Mouse (Mus musculus): ENCODE measurements at regions not wholly inside any gene's neighbourhood (a gene's known extent, or its start where the extent isn't known, plus 50 kb on each side); places are given as distances from the start of the nearest gene placed in this dataset.

DNA sequence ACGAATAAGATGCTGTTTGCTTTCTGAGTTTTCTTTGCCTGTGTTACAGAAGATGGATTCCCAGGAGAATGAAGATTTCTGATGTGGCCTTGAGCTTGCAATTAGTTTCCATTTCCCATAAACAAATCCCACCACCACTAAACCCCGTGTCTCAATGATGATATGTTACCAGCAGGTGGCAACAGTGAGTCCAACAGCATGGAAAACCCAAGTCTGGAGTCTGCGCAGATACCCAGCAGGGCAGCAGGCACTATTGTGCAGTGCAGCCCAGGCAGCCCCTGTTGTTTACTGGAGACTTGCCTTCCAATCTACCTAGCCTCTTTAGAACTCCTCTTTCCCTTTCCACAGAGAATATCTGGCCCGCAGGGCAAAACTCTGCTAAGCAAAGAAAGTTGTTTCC lies 62.7 kb downstream of the Bmp2 start:
- DNase-seq (ENCODE audit: low spot score in 2 of 2) = no peak

DNA sequence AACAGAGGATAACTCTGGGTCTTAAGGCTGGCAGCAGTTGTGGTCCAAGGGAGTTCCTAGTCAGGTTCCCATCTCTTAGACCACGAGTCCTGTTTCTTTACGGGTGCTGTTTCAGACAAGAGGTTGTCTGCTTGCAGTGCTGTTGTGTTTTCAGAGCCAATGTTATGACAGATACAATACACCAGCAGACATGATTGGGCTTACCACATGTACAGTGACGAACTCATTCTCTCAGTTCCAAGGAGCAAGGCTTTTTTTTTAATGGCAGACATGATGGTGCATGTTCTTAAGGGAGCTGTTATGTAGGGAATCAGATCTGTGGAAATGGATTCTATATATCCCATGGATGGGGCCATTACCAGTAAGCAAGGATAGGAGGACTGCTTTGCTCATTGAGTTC lies 63.3 kb downstream of the Bmp2 start:
- no peak for DNase-seq (ENCODE audit: low spot score in 2 of 2)

DNA sequence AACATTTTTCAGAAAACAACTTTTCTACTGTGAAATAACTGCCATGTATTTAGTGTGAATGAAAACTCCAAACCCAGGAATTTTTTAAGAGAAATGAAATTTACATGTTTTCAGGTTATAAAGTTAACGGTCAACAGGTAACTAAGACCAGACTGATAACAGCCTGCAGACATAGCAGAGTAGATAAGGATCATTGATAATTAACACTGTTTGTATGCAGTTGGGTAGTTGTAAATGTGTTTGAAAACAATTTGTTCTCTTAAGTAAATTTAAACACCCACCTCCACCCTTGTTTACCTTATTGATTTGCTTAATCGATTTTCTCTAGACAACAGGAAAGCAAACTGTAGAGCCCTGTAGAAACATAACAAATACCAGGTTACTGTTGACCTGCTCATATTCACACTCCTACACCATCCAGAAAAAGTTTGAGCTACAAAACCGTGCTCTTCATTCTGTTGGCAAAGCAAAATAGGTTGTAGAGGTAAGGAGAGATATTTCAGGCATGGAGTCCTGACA lies 65.4 kb downstream of the Bmp2 start:
- no peak for DNase-seq (ENCODE audit: low spot score in 2 of 2)

DNA sequence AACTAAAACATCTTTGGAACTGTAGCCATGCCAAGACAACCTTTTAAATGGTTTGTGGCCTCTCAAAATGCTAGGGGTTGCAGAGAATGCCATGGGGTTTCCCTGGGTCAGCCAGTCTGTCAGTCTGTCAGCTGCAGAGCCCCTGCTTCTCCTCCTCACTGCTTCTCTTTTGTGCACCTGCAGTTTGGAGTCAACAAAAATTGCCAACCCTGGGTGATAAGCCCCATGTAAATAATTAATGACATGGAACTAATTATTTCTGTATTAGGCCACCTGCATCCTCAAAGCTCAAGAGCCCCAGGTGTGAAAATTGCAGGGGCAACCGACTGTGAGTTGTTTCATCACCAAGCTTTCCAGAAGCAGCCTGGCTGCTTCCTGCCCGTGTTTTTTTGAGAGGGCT lies 70.6 kb downstream of the Bmp2 start:
- DNase-seq (ENCODE audit: low spot score in 2 of 2) = no peak

DNA sequence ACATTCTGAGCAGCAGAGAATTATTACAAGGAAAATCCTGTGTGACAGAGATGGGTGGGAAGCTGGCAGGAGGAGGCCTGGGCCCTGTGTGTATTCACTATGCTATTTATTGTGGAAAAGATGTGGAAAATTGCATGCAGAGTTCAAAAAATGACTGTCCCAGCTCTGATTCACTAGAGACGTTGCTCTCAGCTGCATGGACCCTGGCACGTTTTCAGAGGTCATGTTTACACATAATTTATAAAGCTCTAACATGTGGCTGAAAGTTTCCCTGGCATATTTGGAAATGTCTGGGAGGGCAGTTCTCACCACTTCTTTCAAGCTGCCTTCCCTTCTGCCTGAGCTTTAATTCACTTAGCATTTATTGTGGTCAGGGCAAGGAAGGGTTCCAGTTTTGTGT lies 73.6 kb downstream of the Bmp2 start:
- DNase-seq (ENCODE audit: low spot score in 2 of 2) = no peak

DNA sequence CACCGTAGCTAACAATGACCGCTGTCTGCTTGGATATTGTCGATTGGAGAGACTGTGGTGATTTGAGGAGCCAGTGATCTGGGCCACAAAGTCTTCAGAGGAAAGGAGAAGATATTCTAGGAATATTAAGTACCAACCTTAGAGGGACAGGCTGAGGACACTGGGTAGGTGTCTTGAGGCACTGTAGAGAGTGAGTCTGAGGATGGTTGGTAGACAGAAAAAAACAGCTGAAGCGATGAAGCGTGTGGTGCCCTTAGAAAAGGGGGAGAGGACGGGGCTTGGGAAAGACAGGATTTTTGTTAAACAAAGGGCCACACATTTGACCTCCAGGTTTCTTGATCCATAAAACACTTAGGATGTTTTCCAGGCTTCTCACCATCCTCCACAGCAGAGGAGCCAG lies 76.9 kb downstream of the Bmp2 start:
- DNase-seq (ENCODE audit: low spot score in 2 of 2) = no peak

DNA sequence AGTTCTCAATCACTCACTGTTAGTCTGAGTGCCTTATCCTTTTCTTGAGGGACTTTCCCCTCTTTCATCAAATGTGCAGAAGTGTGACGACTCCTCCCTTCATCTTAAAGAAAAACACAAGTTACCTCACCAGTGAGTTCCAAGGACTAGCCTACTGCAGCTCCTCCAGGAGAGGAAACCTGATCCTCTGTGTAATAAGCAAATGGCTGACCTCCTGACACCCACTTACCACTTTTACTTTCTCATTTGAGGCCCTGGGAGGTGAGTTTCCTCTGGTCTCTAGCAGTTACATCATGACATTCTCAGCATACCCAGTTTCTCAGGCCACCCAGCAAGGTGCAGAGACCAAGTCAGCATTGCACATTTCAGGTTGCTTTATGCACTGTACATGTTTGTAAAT lies 83.5 kb downstream of the Bmp2 start:
- no peak for DNase-seq (ENCODE audit: low spot score in 2 of 2)

DNA sequence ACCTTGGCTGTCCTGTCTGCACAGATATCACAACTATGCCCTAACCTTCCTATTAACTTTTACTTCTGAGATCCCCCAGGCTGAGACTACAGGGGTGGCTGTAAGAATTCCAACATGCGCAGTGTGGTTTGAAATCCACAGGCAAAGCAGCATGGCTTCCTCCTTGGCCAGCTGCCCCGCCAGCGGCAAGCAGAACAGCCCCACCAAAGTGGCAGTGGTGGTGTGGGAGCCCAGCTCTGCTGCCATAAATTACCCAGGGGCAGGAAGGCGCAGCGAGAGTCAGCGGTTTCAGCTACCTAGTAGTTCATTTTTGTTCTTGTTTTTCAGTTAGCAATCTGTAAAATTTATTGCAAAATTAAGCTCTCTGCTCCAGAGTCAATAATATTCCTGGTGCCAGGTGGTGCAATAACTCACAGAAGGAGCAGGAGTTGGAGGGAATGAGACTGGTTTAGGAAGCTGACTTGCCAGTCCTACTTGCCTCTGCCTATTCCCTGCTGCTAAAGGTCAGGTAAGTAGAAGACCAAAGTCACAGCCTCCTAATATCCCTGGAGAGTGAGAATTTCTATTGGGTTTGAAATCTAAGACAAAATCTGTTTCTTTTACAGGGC lies 98.0 kb downstream of the Bmp2 start:
- DNase-seq (ENCODE audit: low spot score in 2 of 2) = no peak

DNA sequence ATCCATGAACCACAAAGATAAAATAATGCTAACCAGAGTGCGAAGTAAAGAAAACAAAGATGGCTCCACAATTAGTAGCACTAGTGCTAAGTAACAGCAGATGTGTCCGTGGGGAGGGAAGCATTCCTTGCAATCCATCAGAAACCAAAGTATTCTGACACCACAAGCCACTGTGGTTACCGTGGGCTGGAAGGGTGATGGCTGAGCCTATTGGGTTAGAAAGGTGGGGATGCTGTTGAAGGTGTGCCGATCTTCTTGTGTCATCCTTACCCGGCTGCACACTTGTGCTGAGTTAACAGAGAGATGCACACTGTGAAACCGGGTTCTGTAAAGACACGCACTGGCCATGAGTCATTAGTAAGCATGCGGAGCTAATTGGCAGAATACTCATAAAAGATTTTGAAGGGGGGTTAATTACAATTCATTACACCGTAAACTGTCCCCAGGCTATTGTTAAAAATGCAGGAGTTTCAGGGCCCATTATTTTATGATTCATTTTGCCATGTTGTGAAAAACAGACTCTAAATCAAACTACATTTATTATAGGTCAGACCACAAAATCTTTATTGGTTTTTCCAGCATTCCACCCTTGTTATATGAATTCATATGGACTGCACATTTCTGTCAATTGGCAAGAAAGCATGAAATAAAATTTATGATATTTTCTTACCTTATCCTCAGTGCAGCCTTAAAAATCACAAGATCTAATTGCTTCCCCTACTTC lies 114.5 kb downstream of the Bmp2 start:
- DNase-seq (ENCODE audit: low spot score in 2 of 2) = no peak

DNA sequence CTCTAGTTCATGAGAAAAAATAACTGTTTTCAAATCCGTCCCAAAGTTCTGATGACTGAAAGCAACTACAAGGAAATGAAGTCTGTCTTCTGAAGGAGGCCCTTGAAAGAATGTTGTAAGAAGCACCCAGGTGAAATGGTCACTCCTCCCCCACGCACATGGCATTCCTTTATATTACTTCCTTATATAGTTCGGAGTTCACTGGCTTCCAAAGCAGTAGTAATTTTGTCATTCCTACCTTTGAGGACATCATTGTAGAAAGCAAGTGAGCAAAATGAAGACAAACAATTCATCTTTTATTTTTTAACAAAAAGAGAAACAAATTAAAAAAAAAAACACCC lies 115.1 kb downstream of the Bmp2 start:
- DNase-seq (ENCODE audit: low spot score in 2 of 2) = no peak

DNA sequence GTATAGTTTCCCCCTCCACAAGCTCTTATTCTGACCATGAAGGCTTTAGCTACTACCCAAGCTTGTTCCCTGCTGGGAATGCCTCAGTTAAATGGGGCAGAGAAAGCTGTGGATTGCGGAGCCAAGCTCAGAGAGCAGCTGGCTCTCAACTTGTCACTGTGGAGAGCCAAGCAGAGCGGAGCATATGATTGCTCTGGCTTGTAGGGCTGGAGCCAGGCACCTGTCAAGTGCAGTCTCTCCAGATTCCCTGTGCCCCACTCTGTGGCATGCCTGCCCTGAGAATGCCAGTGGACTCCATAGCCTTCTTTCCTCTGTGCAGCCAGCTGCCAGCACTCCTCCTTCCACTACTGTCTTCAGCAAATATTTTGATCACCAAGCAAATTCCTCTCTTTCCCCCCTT lies 117.9 kb downstream of the Bmp2 start:
- DNase-seq (ENCODE audit: low spot score in 2 of 2) = no peak

DNA sequence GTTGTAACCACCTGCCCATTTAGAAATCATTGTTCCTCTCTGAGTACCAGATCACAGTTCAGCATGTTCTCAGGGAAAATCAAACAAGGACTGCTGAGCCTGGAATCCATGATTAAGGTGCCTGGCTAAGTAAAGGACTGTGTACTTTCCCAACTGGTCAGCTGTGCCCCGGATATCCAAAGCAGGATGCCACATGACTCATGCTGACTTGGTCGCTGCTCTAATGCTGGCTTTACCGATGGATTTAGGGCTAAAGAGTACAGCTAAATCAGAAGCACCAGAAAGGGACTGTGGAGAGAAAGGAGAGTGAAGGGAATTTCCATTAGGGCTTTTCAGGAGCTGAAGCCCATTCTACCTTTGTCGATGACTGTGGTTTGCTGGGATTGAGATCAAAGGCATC lies 119.6 kb downstream of the Bmp2 start:
- DNase-seq (ENCODE audit: low spot score in 2 of 2) = no peak

DNA sequence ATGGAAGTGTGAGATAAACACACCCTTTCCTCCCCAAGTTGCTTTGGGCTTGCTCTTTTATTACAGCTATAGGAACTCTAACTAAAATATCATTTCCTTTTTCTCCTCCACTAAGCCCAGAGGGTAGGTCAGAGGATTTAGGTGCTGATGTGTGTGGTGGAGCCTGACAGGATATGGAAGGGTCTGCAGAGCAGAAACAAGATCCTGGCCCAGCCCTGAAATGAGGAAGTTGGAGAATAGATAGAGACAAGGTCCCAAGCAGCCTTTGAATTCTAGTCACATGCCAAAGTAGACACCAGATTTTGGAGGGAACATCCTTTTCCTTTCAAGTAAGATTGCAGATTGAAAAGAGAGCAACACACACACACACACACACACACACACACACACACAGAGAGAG lies 132.4 kb downstream of the Bmp2 start:
- no peak for DNase-seq (ENCODE audit: low spot score in 2 of 2)

DNA sequence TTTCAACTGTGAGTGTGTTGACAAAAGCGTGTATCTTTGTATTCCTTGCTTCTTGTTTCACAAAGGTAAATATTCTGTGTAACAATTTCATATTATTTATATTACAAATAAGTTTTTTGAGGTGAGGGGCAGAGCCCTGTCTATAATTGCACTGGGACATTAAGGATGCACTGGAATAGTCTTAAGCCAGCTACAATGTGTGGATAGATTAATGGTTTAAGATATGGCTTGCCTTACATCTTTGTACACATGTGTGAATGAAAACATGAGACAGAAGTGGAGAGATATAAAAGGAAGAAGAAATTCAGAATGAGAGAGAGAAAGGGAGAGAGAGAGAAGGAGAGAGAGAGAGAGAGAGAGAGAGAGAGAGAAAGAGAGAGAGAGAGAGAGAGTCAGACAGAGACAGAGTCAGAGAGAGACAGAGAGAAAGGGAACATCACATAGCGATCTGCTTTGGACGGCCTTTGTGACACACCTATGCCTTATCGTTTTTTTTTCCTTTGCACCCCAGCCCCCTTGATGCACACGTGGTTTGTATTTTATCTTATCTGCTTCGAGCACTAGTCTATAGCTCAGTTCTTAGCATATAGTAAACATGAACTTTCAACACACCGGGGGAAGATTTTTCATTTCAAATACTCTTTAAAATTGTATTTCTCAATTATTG lies 136.3 kb downstream of the Bmp2 start:
- no peak for DNase-seq (ENCODE audit: low spot score in 2 of 2)

DNA sequence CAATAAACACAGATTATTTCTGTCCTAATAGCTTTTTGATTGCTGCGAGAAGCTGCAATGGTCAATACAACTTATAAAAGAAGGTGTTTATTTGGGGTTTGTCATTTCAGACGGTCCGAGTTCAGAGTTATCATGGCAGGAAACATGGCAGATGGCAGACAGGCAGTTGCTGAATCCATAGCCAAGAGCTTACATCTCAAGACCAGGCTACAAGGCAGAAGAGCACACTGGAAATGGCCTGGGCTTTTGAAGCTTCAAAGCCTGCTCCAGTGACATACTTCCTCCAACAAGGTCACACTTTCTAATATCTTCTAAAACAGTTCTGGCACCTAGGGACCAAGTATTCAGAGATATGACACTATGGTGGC lies 136.8 kb downstream of the Bmp2 start:
- no peak for DNase-seq (ENCODE audit: low spot score in 2 of 2)

DNA sequence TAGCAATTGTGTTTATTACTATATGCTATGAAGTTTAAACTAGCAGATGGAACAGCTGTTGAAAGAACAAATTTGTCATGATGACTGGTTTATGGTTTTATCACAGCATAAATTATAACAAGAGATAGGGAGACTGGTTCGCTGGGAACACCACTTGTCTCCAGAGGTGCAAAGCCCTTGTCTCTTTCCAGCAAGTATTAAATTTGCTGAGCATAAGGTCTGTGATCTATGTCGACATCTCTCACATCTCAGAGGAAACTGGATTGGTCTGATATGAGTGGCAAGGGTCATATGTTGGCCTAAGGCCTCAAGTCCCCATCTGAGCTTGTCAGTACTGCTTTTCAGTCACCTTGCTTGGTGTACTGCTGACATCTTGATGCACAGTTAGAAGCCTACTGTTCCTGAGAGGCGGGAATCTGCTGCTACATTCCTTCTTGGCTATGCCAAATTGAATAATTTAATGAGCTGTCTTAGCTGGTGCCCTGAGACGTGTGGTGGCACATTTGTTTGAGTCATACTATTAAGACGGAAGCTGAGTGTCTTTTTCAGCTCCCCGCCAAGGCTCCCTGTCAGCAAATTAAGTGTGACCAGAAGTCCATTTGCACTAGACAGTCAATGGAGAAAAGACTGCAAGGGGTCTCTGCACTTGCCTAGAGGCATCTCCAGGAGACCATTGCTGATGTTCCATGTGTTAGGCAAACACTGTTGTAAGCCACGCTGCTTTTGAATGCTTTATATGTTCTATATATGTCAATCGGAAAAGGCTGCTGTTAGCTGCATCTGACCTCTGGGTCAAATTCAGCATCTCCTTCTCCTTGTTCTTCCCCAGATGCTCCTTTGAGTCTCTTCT lies 157.0 kb downstream of the Bmp2 start:
- DNase-seq (ENCODE audit: low spot score in 2 of 2) = no peak

DNA sequence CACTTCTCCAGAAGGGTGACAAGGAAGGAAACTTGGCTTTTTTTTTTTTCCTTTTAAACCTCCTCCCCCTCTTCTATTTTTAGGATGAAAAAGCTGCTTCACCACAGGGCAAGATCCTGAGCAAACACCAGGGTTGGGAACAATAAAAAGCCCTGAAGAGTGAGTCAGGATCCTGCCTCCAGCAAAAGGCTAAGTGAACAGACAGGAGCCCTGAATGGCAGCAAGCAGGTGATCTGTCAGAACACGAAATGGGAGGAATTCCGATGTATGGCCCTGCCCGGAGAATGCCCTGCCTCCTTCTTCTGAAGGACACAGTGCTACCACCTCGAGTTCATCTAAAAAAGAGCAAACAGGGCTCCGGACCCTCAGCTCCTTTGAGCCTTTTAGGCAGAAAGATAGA lies 164.3 kb downstream of the Bmp2 start:
- no peak for DNase-seq (ENCODE audit: low spot score in 2 of 2)

DNA sequence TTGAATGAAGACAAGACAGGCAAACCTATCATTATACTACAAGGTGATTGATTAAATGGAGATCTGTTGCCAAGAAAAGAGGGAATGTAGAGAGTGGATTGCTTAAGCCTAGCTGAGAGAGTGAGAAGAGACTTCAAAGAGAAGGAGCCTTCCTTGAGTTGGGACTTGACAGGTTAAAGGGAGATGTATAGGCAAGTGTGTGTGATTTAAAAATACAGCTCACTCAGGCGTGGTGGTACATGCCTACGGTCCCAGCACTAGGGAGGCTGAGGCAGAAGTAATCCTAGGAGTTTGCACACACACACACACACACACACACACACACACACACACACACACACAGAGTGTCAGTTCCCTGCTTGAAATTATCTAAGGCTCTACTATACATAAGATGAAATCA lies 165.1 kb downstream of the Bmp2 start:
- DNase-seq (ENCODE audit: low spot score in 2 of 2) = no peak

DNA sequence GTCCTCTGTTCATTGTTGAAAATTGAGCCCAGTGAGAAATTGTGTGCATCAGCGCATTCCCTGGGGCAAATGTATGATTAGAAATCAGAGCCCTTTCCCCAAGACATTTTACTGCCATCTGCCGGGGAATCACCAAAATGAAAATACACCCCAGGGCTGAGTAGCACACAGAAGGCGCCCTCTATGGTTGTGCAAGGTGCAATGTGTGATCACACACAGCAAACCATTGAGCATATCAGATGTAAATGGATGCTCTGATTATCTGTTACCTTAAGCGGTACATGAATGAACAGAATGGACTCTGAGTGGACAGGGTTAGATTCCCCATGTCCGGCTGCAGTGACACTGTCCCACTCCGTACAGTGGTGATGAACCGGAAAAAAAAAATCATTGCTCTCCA lies 172.4 kb downstream of the Bmp2 start:
- DNase-seq (ENCODE audit: low spot score in 2 of 2) = peak; percentile 8 to 15

DNA sequence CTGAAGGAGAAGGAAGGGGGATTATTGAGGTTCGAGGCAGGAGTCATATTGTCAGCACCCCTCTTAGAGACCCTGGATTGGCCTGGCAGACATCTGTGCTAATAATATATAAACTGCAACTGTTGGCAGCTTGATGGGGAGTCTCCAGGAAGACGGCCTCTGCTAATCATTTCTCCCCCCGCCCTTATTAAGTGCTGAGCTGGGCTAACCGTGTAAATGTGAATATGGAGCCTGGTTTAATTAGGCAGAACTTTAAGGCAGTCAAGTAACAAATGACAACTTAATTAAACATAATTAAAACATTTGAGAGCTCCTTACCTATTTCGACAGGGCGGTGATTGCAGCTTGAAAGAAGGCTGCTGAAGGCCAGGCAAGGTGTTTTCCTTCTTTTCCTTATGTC lies 172.8 kb downstream of the Bmp2 start:
- no peak for DNase-seq (ENCODE audit: low spot score in 2 of 2)

DNA sequence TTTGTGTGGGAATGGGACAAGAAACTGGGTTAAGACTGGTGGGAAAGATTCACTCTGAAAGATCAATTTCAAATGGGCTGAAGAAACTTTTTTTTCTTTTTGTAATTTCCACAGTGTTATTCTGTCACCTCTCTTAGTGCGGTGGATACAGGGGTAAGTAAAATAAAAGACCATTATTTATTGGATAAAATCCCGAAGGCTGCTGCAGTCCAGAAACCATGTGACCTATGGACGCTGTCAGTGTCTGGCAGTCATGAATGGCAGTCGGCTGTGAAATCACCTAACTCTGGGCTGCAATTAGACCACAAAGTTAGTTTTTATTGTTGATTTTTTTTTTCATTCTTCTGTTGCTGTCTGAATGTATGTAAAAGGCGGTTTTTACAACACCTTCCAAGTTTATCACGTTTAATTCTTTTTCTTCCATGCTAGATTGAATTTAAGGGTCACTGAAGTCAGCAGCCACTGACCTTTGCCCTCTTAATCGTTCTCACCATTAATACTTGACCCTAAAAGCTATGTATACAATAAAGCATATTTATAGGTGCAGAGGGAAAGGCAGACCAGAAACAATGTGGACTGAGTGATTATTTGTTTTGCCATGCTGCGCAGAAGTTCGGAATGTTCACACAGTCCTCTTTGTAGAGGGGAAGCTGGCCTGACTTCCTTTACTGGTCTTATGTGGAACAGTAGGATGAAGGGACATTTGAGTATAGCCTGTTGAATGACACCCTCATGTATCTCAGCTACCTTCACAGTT lies 182.7 kb downstream of the Bmp2 start:
- no peak for DNase-seq (ENCODE audit: low spot score in 2 of 2)
